In genomic region chr7:99783421-99783820, GRCm38 (mm10) we compare ENCODE assay signal across 35 mouse cellular contexts. TPM values are rescaled to one million over a fixed set of nuclear protein-coding genes. Genes with fewer than 3 reads are reported as not detected.
DNase-seq lines count a peak whose midpoint lies in the region; ATAC-seq and TF ChIP-seq lines count a peak whose summit lies in the region.
"Had no signal": no experiment of that assay in that cellular context is flagged by ENCODE, and none has a peak within 500 bp of the region (broad histone marks: within the 10 kb centered on the region; RNA-seq: fewer than 3 reads in every experiment).

No protein-coding gene starts in this region.

- H3K9ac ChIP-seq in intestine, embryonic 16.5 days (ENCODE audit: low read depth, low read length): no peak overlapping the region
- H3K9ac ChIP-seq in hindbrain, postnatal 0 days (replicated peaks; ENCODE audit: low read length): no peak overlapping the region
- H3K9ac ChIP-seq: embryonic facial prominence, embryonic 12.5 days; embryonic facial prominence, embryonic 15.5 days; forebrain, postnatal 0 days; heart, embryonic 13.5 days; hindbrain, embryonic 12.5 days; hindbrain, embryonic 15.5 days had no signal

- peak; percentile 3 to 34 for DNase-seq in left cerebral cortex, postnatal 25 days (ENCODE audit: low spot score in 2 of 2)
- no peak for DNase-seq in left cerebral cortex, postnatal 4 days
- peak; percentile 4 for DNase-seq in brain, embryonic 14.5 days (ENCODE audit: low read depth)
- no peak for DNase-seq in thymus, postnatal 0 days (ENCODE audit: low spot score)
- DNase-seq in hindbrain, postnatal 0 days (ENCODE audit: low spot score): no peak
- DNase-seq: adrenal gland, adult 8-10 months; adrenal gland, postnatal 25 days; cerebellum, adult 11 months; cerebellum, adult 2 months; cerebellum, adult 9-11 months; cerebellum, postnatal 25 days; forebrain, postnatal 0 days; gastrocnemius, postnatal 10 days; gastrocnemius, postnatal 36 days; heart, adult 2 months; heart, postnatal 14 days; kidney, adult 11 months had no signal

- no peak for TF ChIP-seq CTCF in brain, embryonic 14.5 days (IDR thresholded peaks at IDR 0.05; ENCODE audit: borderline replicate concordance, extremely low read depth, insufficient read depth, insufficient read length)
- no peak for TF ChIP-seq CTCF in hindbrain, postnatal 0 days (IDR thresholded peaks at IDR 0.05; ENCODE audit: low read depth)

- no peak overlapping the region for H3K4me2 ChIP-seq in intestine, embryonic 16.5 days (ENCODE audit: low read depth, low read length)
- H3K4me2 ChIP-seq in hindbrain, postnatal 0 days (ENCODE audit: low read depth, low read length): no peak overlapping the region
- H3K4me2 ChIP-seq: embryonic facial prominence, embryonic 12.5 days; embryonic facial prominence, embryonic 15.5 days; heart, embryonic 13.5 days; hindbrain, embryonic 12.5 days; hindbrain, embryonic 15.5 days had no signal

- no peaks in the 10 kb centered on the region for H3K36me3 ChIP-seq in intestine, embryonic 16.5 days (ENCODE audit: control insufficient read depth, insufficient read depth, low read length)
- no peaks in the 10 kb centered on the region for H3K36me3 ChIP-seq in hindbrain, postnatal 0 days (ENCODE audit: insufficient read depth, low read length)
- H3K36me3 ChIP-seq: embryonic facial prominence, embryonic 12.5 days; embryonic facial prominence, embryonic 15.5 days; heart, embryonic 10.5 days; heart, embryonic 13.5 days; hindbrain, embryonic 12.5 days; hindbrain, embryonic 15.5 days had no signal

- TF ChIP-seq POLR2A in brain, embryonic 14.5 days (IDR thresholded peaks at IDR 0.05; ENCODE audit: borderline replicate concordance, extremely low read depth, insufficient read depth, insufficient read length, poor library complexity, severe bottlenecking): no peak

- H3K4me3 ChIP-seq in intestine, embryonic 16.5 days (ENCODE audit: low read length): no peak overlapping the region
- no peak overlapping the region for H3K4me3 ChIP-seq in hindbrain, postnatal 0 days (ENCODE audit: low read length)
- H3K4me3 ChIP-seq: embryonic facial prominence, embryonic 12.5 days; embryonic facial prominence, embryonic 15.5 days; heart, adult 2 months; heart, embryonic 10.5 days; heart, embryonic 13.5 days; hindbrain, embryonic 12.5 days; hindbrain, embryonic 15.5 days had no signal

- peak; percentile 52 for ATAC-seq in CD4-positive, CD25-positive, alpha-beta regulatory T cell, adult 4 months
- ATAC-seq in intestine, embryonic 16.5 days: no peak
- ATAC-seq in hindbrain, postnatal 0 days: no peak
- ATAC-seq: forebrain, embryonic 14.5 days; forebrain, postnatal 0 days had no signal

- H3K27me3 ChIP-seq in intestine, embryonic 16.5 days (replicated peaks; ENCODE audit: control insufficient read depth, insufficient read depth, low read length): no peaks in the 10 kb centered on the region
- H3K27me3 ChIP-seq in hindbrain, postnatal 0 days (ENCODE audit: insufficient read depth, low read length): no peaks in the 10 kb centered on the region
- H3K27me3 ChIP-seq: embryonic facial prominence, embryonic 12.5 days; embryonic facial prominence, embryonic 15.5 days; heart, embryonic 13.5 days; hindbrain, embryonic 12.5 days; hindbrain, embryonic 15.5 days had no signal

- no peak overlapping the region for H3K27ac ChIP-seq in intestine, embryonic 16.5 days (ENCODE audit: low read length)
- H3K27ac ChIP-seq in hindbrain, postnatal 0 days: no peak overlapping the region
- H3K27ac ChIP-seq: embryonic facial prominence, embryonic 12.5 days; embryonic facial prominence, embryonic 15.5 days; heart, adult 2 months; heart, embryonic 10.5 days; heart, embryonic 13.5 days; hindbrain, embryonic 12.5 days; hindbrain, embryonic 15.5 days had no signal

- no peaks in the 10 kb centered on the region for H3K4me1 ChIP-seq in intestine, embryonic 16.5 days (ENCODE audit: control insufficient read depth, insufficient read depth, low read length)
- H3K4me1 ChIP-seq in hindbrain, postnatal 0 days (ENCODE audit: insufficient read depth, low read length): no peaks in the 10 kb centered on the region
- H3K4me1 ChIP-seq: heart, embryonic 10.5 days; heart, embryonic 13.5 days had no signal

- no peaks in the 10 kb centered on the region for H3K9me3 ChIP-seq in intestine, embryonic 16.5 days (ENCODE audit: control insufficient read depth, low read length)
- no peaks in the 10 kb centered on the region for H3K9me3 ChIP-seq in hindbrain, postnatal 0 days (ENCODE audit: low read length)
- H3K9me3 ChIP-seq: embryonic facial prominence, embryonic 12.5 days; embryonic facial prominence, embryonic 15.5 days; heart, embryonic 10.5 days; heart, embryonic 13.5 days; hindbrain, embryonic 12.5 days; hindbrain, embryonic 15.5 days had no signal

- intact Hi-C loops in left cerebral cortex, postnatal 25 days (cut with DNase I): no loop called here
- intact Hi-C loops in left cerebral cortex, postnatal 4 days (cut with DNase I): loop anchor here (5.0 kb wide), 1 partner anchor 151 kb away; no protein-coding TSS in a partner anchor

- 88% methylated on average over 7 of the region's 7 CpGs for WGBS in intestine, embryonic 16.5 days
- WGBS in hindbrain, postnatal 0 days: 69% methylated on average over 7 of the region's 7 CpGs

RNA-seq across cellular contexts. Expression of gene Olfr521, which starts 20.1 kb away (rescaled TPM):
- total RNA-seq in left cerebral cortex, postnatal 25 days (2021): not detected
- not detected for total RNA-seq in left cerebral cortex, postnatal 4 days (2021)
- polyA plus RNA-seq in CD4-positive, CD25-positive, alpha-beta regulatory T cell, adult 4 months (2017; shearing (Covaris generic)): not detected
- polyA plus RNA-seq in brain, embryonic 14.5 days (2012; rRNA removed): not detected in 2 replicates
- not detected in 2 replicates for polyA plus RNA-seq in thymus, postnatal 0 days (2015; fragmentation: Nextera tagmentation; extraction: Ambion mirVana)
- not detected in 2 replicates for polyA plus RNA-seq in intestine, embryonic 16.5 days (2015; fragmentation: Nextera tagmentation; extraction: Ambion mirVana)
- total RNA-seq in hindbrain, postnatal 0 days (2014; rRNA removed): not detected in 2 replicates
- polyA plus RNA-seq in hindbrain, postnatal 0 days (2015; fragmentation: Nextera tagmentation; extraction: Ambion mirVana): not detected in 2 replicates
- total RNA-seq: adrenal gland, adult 8-10 months; adrenal gland, postnatal 25 days; common myeloid progenitor, adult 5-6 weeks; forebrain, postnatal 0 days; gastrocnemius, adult 18-20 months; gastrocnemius, postnatal 10 days; gastrocnemius, postnatal 36 days; granulocyte monocyte progenitor cell, adult 5-6 weeks; heart, adult 2 months; heart, postnatal 14 days; hematopoietic stem cell, adult 5-6 weeks; MEL had no signal
- polyA plus RNA-seq: C2C12; cerebellum, adult 2 months; embryonic facial prominence, embryonic 12.5 days; embryonic facial prominence, embryonic 15.5 days; forebrain, embryonic 11.5 days; forebrain, embryonic 14.5 days; forebrain, postnatal 0 days; heart, adult 2 months; heart, embryonic 10.5 days; heart, embryonic 13.5 days; heart, embryonic 16.5 days; hindbrain, embryonic 12.5 days; hindbrain, embryonic 15.5 days; intestine, embryonic 14.5 days had no signal

RNA-seq across cellular contexts. Expression of gene Neu3, which starts 44.8 kb away (rescaled TPM):
- total RNA-seq in left cerebral cortex, postnatal 25 days (2021): 1 to 10 TPM; 2.8 to 2.9 TPM
- 1 to 10 TPM; 2.4 to 2.5 TPM for total RNA-seq in left cerebral cortex, postnatal 4 days (2021)
- 10 to 100 TPM; 27.5 to 34.8 TPM for polyA plus RNA-seq in CD4-positive, CD25-positive, alpha-beta regulatory T cell, adult 4 months (2017; shearing (Covaris generic))
- polyA plus RNA-seq in brain, embryonic 14.5 days (2012; rRNA removed): 1.7 and 2.2 TPM in 2 replicates
- 15.1 and 15.3 TPM in 2 replicates for polyA plus RNA-seq in thymus, postnatal 0 days (2015; fragmentation: Nextera tagmentation; extraction: Ambion mirVana)
- polyA plus RNA-seq in intestine, embryonic 16.5 days (2015; fragmentation: Nextera tagmentation; extraction: Ambion mirVana): 6.0 and 7.2 TPM in 2 replicates
- 1.3 and 2.1 TPM in 2 replicates for total RNA-seq in hindbrain, postnatal 0 days (2014; rRNA removed)
- 1.6 and 2.1 TPM in 2 replicates for polyA plus RNA-seq in hindbrain, postnatal 0 days (2015; fragmentation: Nextera tagmentation; extraction: Ambion mirVana)

RNA-seq across cellular contexts. Expression of gene Olfr520, which starts 53.3 kb away (rescaled TPM):
- not detected for total RNA-seq in left cerebral cortex, postnatal 25 days (2021)
- not detected for total RNA-seq in left cerebral cortex, postnatal 4 days (2021)
- not detected for polyA plus RNA-seq in CD4-positive, CD25-positive, alpha-beta regulatory T cell, adult 4 months (2017; shearing (Covaris generic))
- polyA plus RNA-seq in brain, embryonic 14.5 days (2012; rRNA removed): 0.08 TPM in 1 of 2 replicates, not detected in the other
- not detected in 2 replicates for polyA plus RNA-seq in thymus, postnatal 0 days (2015; fragmentation: Nextera tagmentation; extraction: Ambion mirVana)
- polyA plus RNA-seq in intestine, embryonic 16.5 days (2015; fragmentation: Nextera tagmentation; extraction: Ambion mirVana): not detected in 2 replicates
- not detected in 2 replicates for total RNA-seq in hindbrain, postnatal 0 days (2014; rRNA removed)
- polyA plus RNA-seq in hindbrain, postnatal 0 days (2015; fragmentation: Nextera tagmentation; extraction: Ambion mirVana): not detected in 2 replicates
- total RNA-seq: adrenal gland, adult 8-10 months; adrenal gland, postnatal 25 days; common myeloid progenitor, adult 5-6 weeks; forebrain, postnatal 0 days; gastrocnemius, adult 18-20 months; gastrocnemius, postnatal 10 days; gastrocnemius, postnatal 36 days; granulocyte monocyte progenitor cell, adult 5-6 weeks; heart, adult 2 months; hematopoietic stem cell, adult 5-6 weeks; MEL had no signal
- polyA plus RNA-seq: C2C12; cerebellum, adult 2 months; embryonic facial prominence, embryonic 12.5 days; embryonic facial prominence, embryonic 15.5 days; forebrain, embryonic 11.5 days; forebrain, embryonic 14.5 days; forebrain, postnatal 0 days; heart, adult 2 months; heart, embryonic 13.5 days; heart, embryonic 16.5 days; hindbrain, embryonic 12.5 days; hindbrain, embryonic 15.5 days; intestine, embryonic 14.5 days had no signal

Comparison
In these comparisons a context has a peak if more than half of its experiments do, and no peak if none do; other contexts are left out.
1. DNase-seq: peak in left cerebral cortex, postnatal 25 days (2 of 2) and brain, embryonic 14.5 days (single experiment); none in left cerebral cortex, postnatal 4 days (single experiment), thymus, postnatal 0 days (single experiment) and hindbrain, postnatal 0 days (single experiment).